Mouse (Mus musculus): ENCODE measurements around the gene Btbd17. TPM values are rescaled to one million over a fixed set of nuclear protein-coding genes. Genes with fewer than 3 reads are reported as not detected.

Gene Btbd17
- polyA plus RNA-seq, 1 experiment from 2014 or later, result 0.47 TPM

DNA sequence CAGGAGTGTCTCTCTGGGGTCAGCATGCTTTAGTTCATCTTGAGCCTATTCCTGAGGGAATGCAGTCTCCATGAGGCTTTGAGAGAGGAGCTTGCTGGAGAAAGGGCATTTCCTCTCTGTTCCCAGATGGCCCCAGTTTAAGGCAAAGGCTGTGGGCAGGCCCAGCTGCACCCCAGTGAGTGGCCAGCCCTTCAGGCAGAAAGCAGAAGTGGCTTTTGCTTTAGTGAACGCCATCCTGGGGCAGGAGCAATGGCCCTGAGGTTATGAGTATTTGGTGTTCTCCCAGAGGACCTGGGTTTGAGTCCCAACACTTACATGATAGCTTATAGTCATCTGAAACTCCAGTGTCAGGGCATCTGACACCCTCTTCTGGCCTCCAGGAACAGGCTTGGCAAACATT lies 25.6 kb upstream of the Btbd17 start:
- WGBS, result 50% methylated on average over 1 of the region's 1 CpGs
- ATAC-seq (ENCODE audit: low FRiP score, low TSS enrichment), result no peak
- H3K27ac ChIP-seq (ENCODE audit: low read length), result no peak overlapping the region
- no peaks in the 10 kb centered on the region for H3K9me3 ChIP-seq (ENCODE audit: low read length)
- peaks cover 29% of the 10 kb centered on the region for H3K4me1 ChIP-seq (ENCODE audit: insufficient read depth, low read length)
- no peaks in the 10 kb centered on the region for H3K36me3 ChIP-seq (ENCODE audit: insufficient read depth, low read length)
- H3K27me3 ChIP-seq (ENCODE audit: insufficient read depth, low read length), result no peaks in the 10 kb centered on the region
- H3K4me2 ChIP-seq (replicated peaks; ENCODE audit: low read depth, low read length), result no peak overlapping the region
- H3K9ac ChIP-seq (replicated peaks; ENCODE audit: low read length), result no peak overlapping the region; the same call in 1 of the 2 replicates
- no peak overlapping the region for H3K4me3 ChIP-seq (ENCODE audit: low read length)

DNA sequence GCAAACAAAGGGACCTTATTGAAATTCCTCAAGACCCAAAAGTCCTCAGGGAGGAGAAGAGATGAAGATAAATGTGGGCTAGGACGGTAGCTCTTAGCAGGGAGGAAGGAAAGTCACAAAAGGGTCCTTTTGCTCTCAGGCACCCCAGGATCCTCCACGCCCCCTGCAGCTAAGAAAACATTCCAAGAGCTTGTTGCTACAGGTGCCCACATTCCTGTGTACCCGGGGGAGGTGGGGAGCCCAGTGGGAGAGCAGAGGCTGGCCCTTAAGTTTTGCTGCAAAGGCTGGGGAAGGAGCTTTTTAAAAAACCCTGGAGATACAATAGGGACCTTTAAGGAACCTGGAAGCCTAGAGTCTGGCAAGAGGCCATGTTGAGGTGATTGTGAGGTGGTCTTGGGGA lies 24.7 kb upstream of the Btbd17 start:
- no peaks in the 10 kb centered on the region for H3K9me3 ChIP-seq (ENCODE audit: low read length)
- no peak overlapping the region for H3K27ac ChIP-seq (ENCODE audit: low read length)
- WGBS, result 32% methylated on average over 3 of the region's 3 CpGs
- H3K4me2 ChIP-seq (replicated peaks; ENCODE audit: low read depth, low read length), result no peak overlapping the region
- no peaks in the 10 kb centered on the region for H3K36me3 ChIP-seq (ENCODE audit: insufficient read depth, low read length)
- H3K9ac ChIP-seq (replicated peaks; ENCODE audit: low read length), result no peak overlapping the region
- no peak overlapping the region for H3K4me3 ChIP-seq (ENCODE audit: low read length)
- ATAC-seq (ENCODE audit: low FRiP score, low TSS enrichment), result no peak
- no peaks in the 10 kb centered on the region for H3K27me3 ChIP-seq (ENCODE audit: insufficient read depth, low read length)
- H3K4me1 ChIP-seq (ENCODE audit: insufficient read depth, low read length), result peaks cover 29% of the 10 kb centered on the region

DNA sequence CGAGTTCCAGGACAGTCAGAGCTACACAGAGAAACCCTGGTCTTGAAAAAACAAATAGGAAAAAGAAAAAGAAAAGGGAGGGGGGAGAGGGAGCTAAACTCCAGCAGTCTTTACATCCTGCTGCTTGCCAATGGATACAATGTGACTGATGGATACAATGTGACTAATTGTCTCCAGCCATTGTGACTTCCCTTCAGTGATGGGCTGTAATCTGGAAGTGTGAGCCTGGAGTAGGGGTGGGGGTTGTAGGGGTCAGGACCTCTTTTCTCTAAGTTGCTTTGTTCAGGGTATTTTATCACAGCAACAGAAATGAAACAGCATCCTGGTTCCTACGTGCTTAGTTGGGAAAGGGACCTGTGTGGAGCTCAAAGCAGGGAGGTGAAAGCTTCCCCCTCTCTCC lies 23.4 kb upstream of the Btbd17 start:
- Histone ChIP-seq H3K9me3 (ENCODE audit: low read length) (no peaks in the 10 kb centered on the region), H3K27ac (ENCODE audit: low read length) (no peak overlapping the region), H3K4me2 (replicated peaks; ENCODE audit: low read depth, low read length) (no peak overlapping the region), H3K36me3 (ENCODE audit: insufficient read depth, low read length) (no peaks in the 10 kb centered on the region), H3K4me3 (ENCODE audit: low read length) (no peak overlapping the region), H3K9ac (replicated peaks; ENCODE audit: low read length) (no peak overlapping the region), H3K27me3 (ENCODE audit: insufficient read depth, low read length) (no peaks in the 10 kb centered on the region), H3K4me1 (ENCODE audit: insufficient read depth, low read length) (peaks cover 28% of the 10 kb centered on the region)
- ATAC-seq (ENCODE audit: low FRiP score, low TSS enrichment), result no peak
- 49% methylated on average over 2 of the region's 2 CpGs for WGBS

DNA sequence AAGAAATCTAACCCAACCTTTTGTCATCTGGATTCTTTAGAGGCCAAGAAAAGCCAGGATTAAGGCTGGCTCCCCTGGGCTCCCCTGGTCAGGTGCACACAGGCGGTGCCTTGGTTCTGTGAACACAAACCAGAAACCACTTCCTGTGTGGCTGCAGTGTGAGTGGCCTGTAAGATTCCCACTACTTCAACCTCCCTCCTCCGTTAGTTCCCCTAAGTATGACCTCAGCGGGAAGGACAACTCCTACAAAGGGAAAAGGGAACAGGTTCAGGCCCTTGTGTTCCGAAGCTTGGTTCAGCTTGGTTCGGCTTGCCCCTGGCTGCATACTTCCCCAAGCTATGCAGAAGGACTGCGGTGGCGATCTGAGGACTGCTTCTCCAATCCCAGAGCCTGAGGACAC lies 22.4 kb upstream of the Btbd17 start:
- WGBS, result 84% methylated on average over 7 of the region's 7 CpGs
- Histone ChIP-seq H3K27me3 (ENCODE audit: insufficient read depth, low read length) (no peaks in the 10 kb centered on the region), H3K4me2 (replicated peaks; ENCODE audit: low read depth, low read length) (no peak overlapping the region)

DNA sequence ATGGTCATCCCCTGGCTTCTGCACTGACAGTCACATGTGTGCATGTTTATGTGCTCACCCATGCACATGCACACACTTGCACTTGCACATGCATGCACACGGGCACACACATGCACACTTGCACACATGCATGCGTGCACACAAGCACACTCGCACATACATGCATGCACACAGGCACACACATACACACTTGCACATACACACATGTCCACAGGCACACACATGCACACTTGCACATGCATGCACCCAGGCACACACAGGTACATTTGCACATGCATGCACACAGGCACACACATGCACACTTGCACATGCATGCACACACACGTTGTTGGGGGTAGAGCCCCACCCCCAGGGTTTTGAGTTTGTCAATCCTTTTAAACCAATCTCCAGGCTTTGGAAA lies 21.2 kb upstream of the Btbd17 start:
- Histone ChIP-seq H3K36me3 (ENCODE audit: insufficient read depth, low read length) (no peaks in the 10 kb centered on the region), H3K27ac (ENCODE audit: low read length) (no peak overlapping the region), H3K9ac (replicated peaks; ENCODE audit: low read length) (no peak overlapping the region), H3K9me3 (ENCODE audit: low read length) (no peaks in the 10 kb centered on the region), H3K4me1 (ENCODE audit: insufficient read depth, low read length) (peaks cover 13% of the 10 kb centered on the region), H3K4me3 (ENCODE audit: low read length) (no peak overlapping the region), H3K4me2 (replicated peaks; ENCODE audit: low read depth, low read length) (no peak overlapping the region), H3K27me3 (ENCODE audit: insufficient read depth, low read length) (no peaks in the 10 kb centered on the region)
- 91% methylated on average over 4 of the region's 4 CpGs for WGBS
- ATAC-seq (ENCODE audit: low FRiP score, low TSS enrichment), result no peak

More for the DNA sequence above, 22.4 kb upstream of the Btbd17 start:
- no peak overlapping the region for H3K4me3 ChIP-seq (ENCODE audit: low read length)
- H3K27ac ChIP-seq (ENCODE audit: low read length), result no peak overlapping the region
- H3K4me1 ChIP-seq (ENCODE audit: insufficient read depth, low read length), result peaks cover 18% of the 10 kb centered on the region
- no peak overlapping the region for H3K9ac ChIP-seq (replicated peaks; ENCODE audit: low read length)
- no peaks in the 10 kb centered on the region for H3K9me3 ChIP-seq (ENCODE audit: low read length)
- no peak for ATAC-seq (ENCODE audit: low FRiP score, low TSS enrichment)
- H3K36me3 ChIP-seq (ENCODE audit: insufficient read depth, low read length), result no peaks in the 10 kb centered on the region

DNA sequence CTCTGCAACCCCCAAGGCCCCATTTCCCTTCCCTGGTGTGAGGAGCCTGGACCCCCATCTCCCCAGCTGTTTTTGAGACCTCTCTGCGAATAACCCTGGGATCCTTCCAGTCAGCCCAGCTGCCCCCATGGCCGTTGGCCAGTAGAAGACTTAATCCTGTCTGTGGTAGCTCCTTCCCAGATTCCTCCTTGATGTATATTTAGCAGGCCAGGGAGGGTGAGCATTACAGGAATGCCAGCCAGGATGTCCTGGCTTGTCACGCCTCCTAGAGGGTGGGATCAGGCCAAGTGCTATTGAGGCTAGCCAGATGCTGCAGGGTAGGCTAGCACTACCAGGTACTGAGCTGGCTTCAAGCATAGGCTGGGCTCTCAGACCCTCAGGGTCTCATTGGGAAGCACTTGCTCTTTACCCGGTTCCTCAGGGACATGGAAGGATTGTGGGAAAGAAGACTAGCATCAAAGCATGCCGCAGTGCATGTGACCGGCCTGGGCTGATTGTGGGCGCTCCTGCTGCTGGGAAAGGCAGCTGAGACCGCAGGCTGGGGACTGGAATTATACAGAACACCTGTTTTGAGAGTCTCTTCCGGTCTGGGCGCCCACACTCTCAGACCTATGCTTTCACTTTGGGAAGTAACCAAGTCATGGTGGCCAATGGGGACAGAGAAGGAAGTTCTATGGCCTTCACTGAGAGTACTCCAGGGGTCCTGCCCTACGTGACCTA lies 19.3 kb upstream of the Btbd17 start:
- no peak for ATAC-seq (ENCODE audit: low FRiP score, low TSS enrichment)
- H3K4me3 ChIP-seq (ENCODE audit: low read length), result no peak overlapping the region
- no peaks in the 10 kb centered on the region for H3K27me3 ChIP-seq (ENCODE audit: insufficient read depth, low read length)
- no peaks in the 10 kb centered on the region for H3K9me3 ChIP-seq (ENCODE audit: low read length)
- H3K36me3 ChIP-seq (ENCODE audit: insufficient read depth, low read length), result no peaks in the 10 kb centered on the region
- no peak overlapping the region for H3K27ac ChIP-seq (ENCODE audit: low read length)
- H3K4me2 ChIP-seq (replicated peaks; ENCODE audit: low read depth, low read length), result no peak overlapping the region
- WGBS, result 77% methylated on average over 11 of the region's 11 CpGs
- peaks cover 16% of the 10 kb centered on the region for H3K4me1 ChIP-seq (ENCODE audit: insufficient read depth, low read length)
- no peak overlapping the region for H3K9ac ChIP-seq (replicated peaks; ENCODE audit: low read length)

DNA sequence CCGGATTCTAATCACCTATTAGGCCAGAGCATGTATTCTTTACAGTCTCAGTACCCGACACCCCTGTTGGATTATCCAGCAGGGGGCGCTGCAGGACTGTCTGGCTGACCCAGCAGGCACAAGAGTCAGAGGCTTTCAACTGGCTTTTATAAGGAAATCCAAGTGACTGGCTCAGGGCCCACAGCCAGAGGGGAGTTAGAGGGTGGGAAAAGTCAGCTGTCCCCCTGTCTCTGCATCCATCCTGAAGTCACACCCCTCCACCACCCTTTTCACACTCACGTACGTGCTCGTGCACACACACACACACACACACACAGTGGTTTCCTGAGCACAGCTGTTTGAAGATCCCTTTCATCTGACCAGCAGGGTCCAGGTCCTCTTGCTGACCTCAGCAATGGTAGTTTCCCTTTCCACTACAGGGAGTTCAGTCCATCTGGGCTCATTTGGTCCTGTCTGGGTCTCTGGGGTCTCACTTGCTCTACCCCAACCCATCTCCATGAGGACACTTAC lies 17.0 kb upstream of the Btbd17 start:
- Histone ChIP-seq H3K27ac (ENCODE audit: low read length) (0 out of 2 replicates have a peak overlapping the region, but pooled peaks have one; percentile 31), H3K9ac (replicated peaks; ENCODE audit: low read length) (peak overlapping the region; percentile 39; the same call in 1 of the 2 replicates), H3K4me1 (ENCODE audit: insufficient read depth, low read length) (peaks cover 18% of the 10 kb centered on the region), H3K4me2 (replicated peaks; ENCODE audit: low read depth, low read length) (no peak overlapping the region), H3K36me3 (ENCODE audit: insufficient read depth, low read length) (no peaks in the 10 kb centered on the region), H3K27me3 (ENCODE audit: insufficient read depth, low read length) (no peaks in the 10 kb centered on the region), H3K4me3 (ENCODE audit: low read length) (no peak overlapping the region), H3K9me3 (ENCODE audit: low read length) (no peaks in the 10 kb centered on the region)
- peak; percentile 74 for ATAC-seq (ENCODE audit: low FRiP score, low TSS enrichment)
- 5% methylated on average over 6 of the region's 6 CpGs for WGBS

DNA sequence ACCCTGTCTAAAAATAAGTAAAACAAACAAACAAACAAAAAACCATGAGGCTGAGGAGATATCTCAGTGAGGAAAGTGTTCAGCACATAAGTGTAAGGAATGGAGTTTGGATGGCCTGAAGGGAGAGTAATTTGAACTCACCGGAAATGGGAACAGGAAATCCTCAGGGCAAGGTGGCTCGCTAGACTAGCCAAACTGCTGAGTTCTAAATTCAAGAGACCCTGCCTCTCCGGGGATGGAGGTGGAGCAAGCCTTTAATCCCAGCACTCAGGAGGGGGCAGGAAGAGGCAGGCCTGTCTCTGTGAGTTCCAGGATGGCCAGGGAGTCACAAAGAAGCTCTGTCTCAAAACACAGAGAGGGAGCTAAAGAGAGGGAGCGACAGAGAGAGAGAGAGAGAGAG lies 14.6 kb upstream of the Btbd17 start:
- Histone ChIP-seq H3K4me3 (ENCODE audit: low read length) (no peak overlapping the region), H3K9me3 (ENCODE audit: low read length) (no peaks in the 10 kb centered on the region), H3K9ac (replicated peaks; ENCODE audit: low read length) (no peak overlapping the region), H3K27ac (ENCODE audit: low read length) (peak overlapping the region; percentile 57; the same call in 1 of the 2 replicates), H3K4me2 (replicated peaks; ENCODE audit: low read depth, low read length) (no peak overlapping the region), H3K27me3 (ENCODE audit: insufficient read depth, low read length) (no peaks in the 10 kb centered on the region), H3K36me3 (ENCODE audit: insufficient read depth, low read length) (no peaks in the 10 kb centered on the region), H3K4me1 (ENCODE audit: insufficient read depth, low read length) (peaks cover 24% of the 10 kb centered on the region)
- ATAC-seq (ENCODE audit: low FRiP score, low TSS enrichment), result no peak
- 16% methylated on average over 4 of the region's 4 CpGs for WGBS

DNA sequence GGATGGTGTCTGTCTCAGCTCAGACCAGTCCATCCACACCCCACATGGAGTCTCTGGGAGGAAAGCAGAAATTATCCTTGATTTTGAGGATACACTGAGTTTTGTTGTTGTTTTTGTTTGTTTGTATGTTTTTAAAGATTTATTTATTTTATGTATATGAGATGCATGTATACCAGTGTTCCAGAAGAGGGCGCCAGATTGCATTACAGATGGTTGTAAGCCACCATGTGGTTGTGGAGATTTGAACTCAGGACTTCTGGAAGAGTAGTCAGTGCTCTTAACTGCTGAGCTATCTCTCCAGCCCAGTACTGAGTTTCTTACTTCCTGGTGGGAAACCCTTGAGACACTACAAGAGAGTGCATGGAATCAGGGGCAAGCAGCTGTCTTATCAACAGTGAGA lies 13.6 kb upstream of the Btbd17 start:
- H3K9me3 ChIP-seq (ENCODE audit: low read length), result no peaks in the 10 kb centered on the region
- H3K27ac ChIP-seq (ENCODE audit: low read length), result no peak overlapping the region
- ATAC-seq (ENCODE audit: low FRiP score, low TSS enrichment), result no peak
- no peaks in the 10 kb centered on the region for H3K36me3 ChIP-seq (ENCODE audit: insufficient read depth, low read length)
- 75% methylated on average over 1 of the region's 1 CpGs for WGBS
- H3K27me3 ChIP-seq (ENCODE audit: insufficient read depth, low read length), result no peaks in the 10 kb centered on the region
- no peak overlapping the region for H3K4me2 ChIP-seq (replicated peaks; ENCODE audit: low read depth, low read length)
- peaks cover 24% of the 10 kb centered on the region for H3K4me1 ChIP-seq (ENCODE audit: insufficient read depth, low read length)
- no peak overlapping the region for H3K4me3 ChIP-seq (ENCODE audit: low read length)
- no peak overlapping the region for H3K9ac ChIP-seq (replicated peaks; ENCODE audit: low read length)

DNA sequence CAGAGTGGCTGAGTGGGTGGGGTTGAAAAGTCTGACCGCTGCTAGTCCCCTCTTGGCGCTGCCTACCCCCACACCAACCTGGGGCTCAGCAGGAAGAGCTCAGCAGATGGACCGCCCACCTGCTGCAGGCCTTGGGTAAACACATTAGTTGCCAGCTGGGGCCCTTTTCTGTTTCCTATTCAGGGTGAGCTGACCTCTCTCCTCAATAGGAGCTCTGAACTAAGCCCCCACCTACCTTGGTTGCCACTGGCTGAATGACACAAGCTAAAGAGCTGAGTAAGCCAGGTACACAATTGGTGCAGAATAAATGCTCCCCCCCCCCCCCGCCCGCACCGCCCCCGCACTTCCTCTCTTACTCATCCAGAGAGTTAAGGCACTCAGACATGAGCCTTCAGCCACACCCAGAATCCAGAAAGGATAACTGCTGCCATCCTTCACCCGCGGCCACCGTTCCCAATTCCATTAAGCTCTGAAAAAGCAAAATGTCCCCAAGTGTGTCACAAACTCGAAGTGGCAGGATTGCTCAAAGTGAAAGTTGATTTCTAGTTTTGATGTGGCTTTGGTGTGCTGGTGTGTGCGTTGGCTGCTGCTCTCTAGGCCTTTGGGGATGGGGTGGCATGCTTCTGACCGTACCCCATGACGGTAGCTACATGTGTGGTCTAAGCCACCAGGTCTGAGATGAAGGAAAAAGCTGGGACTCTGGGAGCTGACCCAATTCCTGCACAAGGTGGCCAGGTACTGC lies 12.1 kb upstream of the Btbd17 start:
- no peaks in the 10 kb centered on the region for H3K36me3 ChIP-seq (ENCODE audit: insufficient read depth, low read length)
- no peak for ATAC-seq (ENCODE audit: low FRiP score, low TSS enrichment)
- H3K27ac ChIP-seq (ENCODE audit: low read length), result no peak overlapping the region
- 30% methylated on average over 14 of the region's 14 CpGs for WGBS
- H3K4me2 ChIP-seq (replicated peaks; ENCODE audit: low read depth, low read length), result no peak overlapping the region
- H3K4me3 ChIP-seq (ENCODE audit: low read length), result no peak overlapping the region
- peaks cover 25% of the 10 kb centered on the region for H3K4me1 ChIP-seq (ENCODE audit: insufficient read depth, low read length)
- no peaks in the 10 kb centered on the region for H3K27me3 ChIP-seq (ENCODE audit: insufficient read depth, low read length)
- H3K9me3 ChIP-seq (ENCODE audit: low read length), result no peaks in the 10 kb centered on the region
- H3K9ac ChIP-seq (replicated peaks; ENCODE audit: low read length), result no peak overlapping the region

All from kidney, embryonic 16.5 days (tissue).